Mouse (Mus musculus) E14TG2a.4 (cell line): Measurements from ENCODE around the gene Fbxo17.
"Not testable (repeated sequence)": the region's sequence is repeated elsewhere in the genome, so short reads cannot be mapped to it uniquely, and the experiment has no call there.

Source experiments
- H3K27me3 ChIP-seq: 2 replicates; pipeline ENCODE4 v1.6.1; 2014; ENCODE audit warnings: low read length, control low read depth; ENCODE audit not compliant: insufficient read depth
- H3K36me3 ChIP-seq: 2 replicates; pipeline ENCODE4 v1.6.1; 2014; ENCODE audit warnings: low read length, control low read depth; ENCODE audit not compliant: insufficient read depth
- H3K4me1 ChIP-seq: replicated peaks from 2 replicates; pipeline ENCODE4 v1.6.1; 2014; ENCODE audit warnings: low read depth, low read length, control low read depth
- H3K4me3 ChIP-seq: replicated peaks from 2 replicates; pipeline ENCODE4 v1.5.1; 2014; ENCODE audit warnings: mild to moderate bottlenecking, low read length
- H3K9me3 ChIP-seq: 2 replicates; pipeline ENCODE4 v1.6.1; 2014; ENCODE audit warnings: low read length, control low read depth
- CTCF ChIP-seq: conservative IDR thresholded peaks from 2 replicates; pipeline ENCODE4 v1.5.1; 2014; ENCODE audit warnings: low read length
- NANOG ChIP-seq: IDR thresholded peaks from 2 replicates; pipeline ENCODE4 v1.6.1; 2014; ENCODE audit warnings: borderline replicate concordance, low read length, mixed read lengths
- POU5F1 ChIP-seq: IDR thresholded peaks from 2 replicates; pipeline ENCODE4 v1.6.1; 2014; ENCODE audit warnings: low read length, borderline replicate concordance

The Fbxo17 gene

GRCm38 (mm10) chr7:28716590-28717281, at the start of gene Fbxo17:
Gene Fbxo17, plus strand, starts transcription at chr7:28716804.
- Histone ChIP-seq H3K4me1 (peaks cover 62% of the 10 kb centered on the region), H3K9me3 (no peaks in the 10 kb centered on the region), H3K36me3 (no peaks in the 10 kb centered on the region), H3K4me3 (peak within 1 kb of the TSS; percentile 75), H3K27me3 (peaks cover 15% of the 10 kb centered on the region)
- no peak for TF ChIP-seq NANOG
- TF ChIP-seq CTCF, result no peak
- no peak for TF ChIP-seq POU5F1

GRCm38 (mm10) chr7:28671172-28671571, 45.4 kb upstream of the Fbxo17 start:
- H3K27me3 ChIP-seq, result no peaks in the 10 kb centered on the region
- no peaks in the 10 kb centered on the region for H3K9me3 ChIP-seq
- H3K4me1 ChIP-seq, result peaks cover 57% of the 10 kb centered on the region
- no peak overlapping the region for H3K4me3 ChIP-seq
- H3K36me3 ChIP-seq, result no peaks in the 10 kb centered on the region
- TF ChIP-seq NANOG, result no peak
- TF ChIP-seq CTCF, result no peak
- no peak for TF ChIP-seq POU5F1

- peaks cover 62% of the 10 kb centered on the region for H3K4me1 ChIP-seq
Observed at GRCm38 (mm10) chr7:28672276-28672675, 44.3 kb upstream of the Fbxo17 start.

GRCm38 (mm10) chr7:28672786-28673185, 43.8 kb upstream of the Fbxo17 start:
- H3K4me3 ChIP-seq, H3K27me3 ChIP-seq, H3K36me3 ChIP-seq, H3K9me3 ChIP-seq: not testable (repeated sequence)
- peaks cover 63% of the 10 kb centered on the region for H3K4me1 ChIP-seq

More at GRCm38 (mm10) chr7:28672276-28672675, 44.3 kb upstream of the Fbxo17 start:
- TF ChIP-seq CTCF (no peak), NANOG (no peak), POU5F1 (no peak)
- Histone ChIP-seq H3K36me3 (no peaks in the 10 kb centered on the region), H3K4me3 (no peak overlapping the region), H3K27me3 (no peaks in the 10 kb centered on the region), H3K9me3 (no peaks in the 10 kb centered on the region)

DNA sequence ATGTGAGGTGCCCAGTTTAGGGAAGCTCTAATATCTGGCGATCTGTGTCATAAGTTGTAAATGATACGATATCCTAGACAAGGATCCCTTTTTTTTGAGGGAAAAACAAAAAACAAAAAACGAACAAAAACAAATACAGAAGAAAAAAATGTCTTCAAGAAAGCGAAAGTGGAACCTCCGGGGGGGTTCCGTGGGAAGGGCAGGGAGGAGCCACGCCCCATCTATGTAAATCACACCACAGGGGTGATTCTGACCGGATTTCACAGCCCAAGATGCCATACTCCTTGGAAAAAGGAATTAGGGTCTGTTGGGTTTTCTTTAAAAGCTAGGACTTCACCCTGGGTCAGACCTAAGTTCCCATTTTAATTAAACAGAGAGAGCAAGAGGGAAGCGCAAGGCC, 41.6 kb upstream of the Fbxo17 start:
- TF ChIP-seq POU5F1, result no peak
- no peak for TF ChIP-seq NANOG
- no peak for TF ChIP-seq CTCF
- H3K36me3 ChIP-seq, result no peaks in the 10 kb centered on the region
- no peaks in the 10 kb centered on the region for H3K27me3 ChIP-seq
- no peaks in the 10 kb centered on the region for H3K9me3 ChIP-seq
- peaks cover 80% of the 10 kb centered on the region for H3K4me1 ChIP-seq
- peak overlapping the region; percentile 68 for H3K4me3 ChIP-seq

- Histone ChIP-seq H3K27me3 (no peaks in the 10 kb centered on the region), H3K36me3 (no peaks in the 10 kb centered on the region), H3K9me3 (no peaks in the 10 kb centered on the region), H3K4me3 (peak overlapping the region; percentile 68), H3K4me1 (peaks cover 86% of the 10 kb centered on the region)
- no peak for TF ChIP-seq NANOG
- no peak for TF ChIP-seq POU5F1
- peak; percentile 88 for TF ChIP-seq CTCF
Observed at GRCm38 (mm10) chr7:28675746-28676145, 40.9 kb upstream of the Fbxo17 start.

DNA sequence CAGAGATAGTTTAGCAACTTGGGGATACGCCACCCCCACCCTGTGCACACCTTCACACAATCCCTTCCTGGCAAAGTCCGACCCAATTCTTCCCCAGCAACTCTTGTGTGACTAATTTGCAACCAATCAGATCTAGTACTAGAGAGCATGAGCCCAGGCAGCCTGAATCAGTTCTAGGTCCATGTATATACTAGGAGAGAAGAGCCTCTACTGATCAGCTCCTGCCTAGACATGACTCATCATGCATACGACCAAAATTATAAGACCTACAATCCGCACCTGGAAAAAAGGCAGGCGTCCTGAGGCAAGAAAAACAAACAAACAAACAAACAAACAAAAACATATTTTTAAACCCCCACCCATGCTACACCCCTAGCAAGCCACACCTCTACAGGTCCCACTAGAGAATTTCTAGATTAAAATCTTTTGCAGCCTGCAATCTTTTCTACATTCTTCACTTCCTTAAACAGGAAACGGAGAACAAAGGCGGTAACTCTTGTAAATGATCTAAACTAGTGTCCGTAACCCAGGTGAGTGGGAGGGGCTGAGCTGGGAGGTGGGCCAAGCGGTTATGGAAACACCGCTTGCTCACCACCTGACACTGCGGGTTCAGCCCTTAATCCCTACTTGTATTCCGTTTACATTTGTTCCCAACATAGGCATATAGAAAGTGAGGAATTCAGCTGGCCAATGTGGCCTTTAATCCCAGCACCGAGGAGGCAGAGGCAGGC, 39.6 kb upstream of the Fbxo17 start:
- H3K4me1 ChIP-seq, result peaks cover 83% of the 10 kb centered on the region

GRCm38 (mm10) chr7:28677624-28678023, 39.0 kb upstream of the Fbxo17 start:
- no peak for TF ChIP-seq CTCF
- no peak for TF ChIP-seq NANOG
- no peak for TF ChIP-seq POU5F1
- Histone ChIP-seq H3K4me3 (peak overlapping the region; percentile 17; the same call in 1 of the 2 replicates), H3K36me3 (no peaks in the 10 kb centered on the region), H3K9me3 (no peaks in the 10 kb centered on the region), H3K27me3 (no peaks in the 10 kb centered on the region), H3K4me1 (peaks cover 78% of the 10 kb centered on the region)

More for the DNA sequence above, 39.6 kb upstream of the Fbxo17 start:
- H3K27me3 ChIP-seq, result no peaks in the 10 kb centered on the region
- H3K36me3 ChIP-seq, result no peaks in the 10 kb centered on the region
- no peaks in the 10 kb centered on the region for H3K9me3 ChIP-seq
- 0 out of 2 replicates have a peak overlapping the region, but pooled peaks have one; percentile 68 for H3K4me3 ChIP-seq
- TF ChIP-seq NANOG (no peak), CTCF (no peak), POU5F1 (no peak)

DNA sequence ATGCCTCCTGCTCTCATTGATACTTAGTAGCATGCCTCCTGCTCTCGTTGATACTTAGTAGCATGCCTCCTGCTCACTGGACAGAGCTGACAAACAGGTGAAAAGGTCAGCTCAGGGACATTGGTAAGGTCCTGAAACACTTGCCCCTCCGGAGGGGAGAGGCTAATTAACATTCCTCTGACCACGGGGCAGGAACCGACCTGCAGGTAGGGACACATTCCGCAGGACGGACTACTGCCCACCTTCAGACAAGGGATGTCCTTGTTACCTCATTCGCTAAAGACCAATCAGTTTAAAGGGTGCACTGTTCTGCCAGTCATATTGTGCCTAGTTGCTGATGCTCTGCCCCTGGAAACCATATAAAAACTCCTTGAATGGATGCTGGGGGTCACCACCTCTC, 25.5 kb upstream of the Fbxo17 start:
- no peaks in the 10 kb centered on the region for H3K9me3 ChIP-seq
- peaks cover 52% of the 10 kb centered on the region for H3K4me1 ChIP-seq
- peaks cover 3% of the 10 kb centered on the region for H3K36me3 ChIP-seq
- H3K27me3 ChIP-seq, result no peaks in the 10 kb centered on the region
- TF ChIP-seq POU5F1 (no peak), CTCF (no peak), NANOG (no peak)
- no peak overlapping the region for H3K4me3 ChIP-seq
